Mouse (Mus musculus): ENCODE data around the gene Csmd2. TPM values are rescaled to one million over a fixed set of nuclear protein-coding genes. Genes with fewer than 3 reads are reported as not detected.

The Csmd2 gene
- polyA plus RNA-seq, 1 experiment from 2014 or later: 4.5 TPM

GRCm38 (mm10) chr4:128407084-128407845 lies 419.6 kb downstream of the Csmd2 start:
- Histone ChIP-seq H3K27ac (no peak overlapping the region), H3K9ac (no peak overlapping the region), H3K4me2 (no peak overlapping the region), H3K36me3 (ENCODE audit: poor library complexity, severe bottlenecking) (no peaks in the 10 kb centered on the region), H3K27me3 (no peaks in the 10 kb centered on the region), H3K9me3 (replicated peaks) (0 out of 2 replicates have a peak, but pooled peaks cover 4% of the 10 kb centered on the region), H3K4me3 (no peak overlapping the region), H3K4me1 (no peaks in the 10 kb centered on the region; the same call in 1 of the 2 replicates)
- no peak for ATAC-seq
- 53% methylated on average over 9 of the region's 9 CpGs for WGBS

DNA sequence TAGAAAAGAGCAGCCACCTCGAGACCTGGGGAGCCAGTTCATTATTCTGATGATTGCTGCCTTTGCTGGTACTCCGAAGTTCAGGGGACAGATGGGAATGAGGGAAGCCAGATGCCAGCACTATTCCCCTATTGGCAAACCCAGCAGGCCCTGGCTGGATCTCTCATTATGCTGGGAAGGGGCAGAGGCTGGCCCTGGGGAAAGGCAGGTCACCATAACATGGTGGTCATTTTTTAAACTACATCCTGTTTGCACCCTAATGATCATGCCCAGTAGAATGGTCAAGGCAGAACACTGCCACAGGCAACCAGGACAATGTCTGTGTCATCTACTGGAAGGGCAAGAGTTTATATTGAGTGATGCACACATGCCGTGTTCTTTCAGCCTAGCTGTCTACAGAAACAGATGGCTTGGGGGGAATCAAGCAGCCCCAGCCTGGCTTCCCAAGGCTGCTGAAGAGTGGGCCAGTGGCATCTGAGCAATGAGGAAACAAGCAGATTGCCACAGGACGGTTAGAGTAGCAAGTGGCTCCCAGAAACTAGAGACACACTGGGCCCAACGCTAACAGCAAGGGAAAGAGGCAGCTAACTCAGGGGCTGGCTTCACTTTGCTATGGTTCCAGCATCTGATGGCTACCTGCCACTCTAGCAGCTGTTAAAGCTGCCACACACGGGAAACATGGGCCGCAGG lies 424.4 kb downstream of the Csmd2 start:
- Histone ChIP-seq H3K27me3 (no peaks in the 10 kb centered on the region), H3K9ac (no peak overlapping the region), H3K4me2 (no peak overlapping the region), H3K9me3 (replicated peaks) (no peaks in the 10 kb centered on the region), H3K36me3 (ENCODE audit: poor library complexity, severe bottlenecking) (0 out of 2 replicates have a peak, but pooled peaks cover 3% of the 10 kb centered on the region), H3K4me1 (0 out of 2 replicates have a peak, but pooled peaks cover 4% of the 10 kb centered on the region), H3K27ac (peak overlapping the region; percentile 40; the same call in 1 of the 2 replicates), H3K4me3 (no peak overlapping the region)
- ATAC-seq: no peak
- 78% methylated on average over 7 of the region's 7 CpGs for WGBS

DNA sequence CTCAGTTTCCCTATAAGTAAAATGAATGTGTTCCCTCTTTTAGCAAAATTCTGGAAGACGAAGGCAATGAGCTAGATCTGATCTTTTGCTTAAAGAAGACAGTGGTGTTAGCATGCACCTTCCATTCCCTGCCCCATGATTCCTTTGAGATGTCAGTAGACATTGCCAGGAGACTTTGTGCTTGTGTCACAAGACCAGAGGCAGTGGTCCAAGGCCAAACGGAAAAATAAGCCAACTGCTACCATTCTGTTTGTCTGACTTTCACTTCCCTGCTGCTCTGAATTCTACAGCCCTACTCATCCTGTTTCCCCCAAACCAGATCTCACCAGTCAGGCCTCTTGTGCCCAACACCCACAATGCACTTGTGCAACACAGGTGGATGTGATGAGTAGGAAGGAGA lies 427.1 kb downstream of the Csmd2 start:
- Histone ChIP-seq H3K9me3 (replicated peaks) (no peaks in the 10 kb centered on the region), H3K36me3 (ENCODE audit: poor library complexity, severe bottlenecking) (0 out of 2 replicates have a peak, but pooled peaks cover 3% of the 10 kb centered on the region), H3K27ac (no peak overlapping the region), H3K27me3 (no peaks in the 10 kb centered on the region), H3K9ac (no peak overlapping the region), H3K4me2 (no peak overlapping the region), H3K4me3 (no peak overlapping the region), H3K4me1 (peaks cover 9% of the 10 kb centered on the region; the same call in 1 of the 2 replicates)
- WGBS: 91% methylated on average over 2 of the region's 2 CpGs
- no peak for ATAC-seq

- 0 out of 2 replicates have a peak overlapping the region, but pooled peaks have one; percentile 14 for H3K27ac ChIP-seq
- H3K36me3 ChIP-seq (ENCODE audit: poor library complexity, severe bottlenecking): 0 out of 2 replicates have a peak, but pooled peaks cover under 1% of the 10 kb centered on the region
- 50% methylated on average over 7 of the region's 7 CpGs for WGBS
- H3K4me2 ChIP-seq: no peak overlapping the region
- no peaks in the 10 kb centered on the region for H3K27me3 ChIP-seq
- H3K9ac ChIP-seq: no peak overlapping the region
- ATAC-seq: peak; percentile 85
- no peak overlapping the region for H3K4me3 ChIP-seq
- H3K9me3 ChIP-seq (replicated peaks): no peaks in the 10 kb centered on the region
- H3K4me1 ChIP-seq: peaks cover 45% of the 10 kb centered on the region
Observed at GRCm38 (mm10) chr4:128419988-128420617, 432.4 kb downstream of the Csmd2 start.

DNA sequence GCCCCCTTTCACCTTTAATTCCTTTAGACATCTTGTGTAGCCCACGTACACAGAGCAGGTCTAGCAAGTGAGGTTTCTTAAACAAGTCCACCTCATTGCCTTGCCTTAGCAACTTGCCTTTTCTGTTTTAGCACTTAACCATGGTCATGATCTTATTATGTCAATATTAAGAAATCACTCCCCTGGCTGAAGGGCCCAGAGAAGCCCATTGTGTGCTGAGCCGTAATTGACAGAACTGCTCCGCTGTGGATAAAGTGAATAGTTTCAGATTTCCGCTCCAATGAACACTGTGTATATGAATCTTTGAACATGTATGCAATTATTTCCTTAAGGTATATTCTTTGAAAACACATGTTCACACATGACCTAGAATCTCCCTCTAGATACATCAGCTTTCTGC lies 434.8 kb downstream of the Csmd2 start:
- no peak for ATAC-seq
- H3K9me3 ChIP-seq (replicated peaks): no peaks in the 10 kb centered on the region
- peaks cover 52% of the 10 kb centered on the region for H3K4me1 ChIP-seq
- WGBS: 14% methylated on average over 4 of the region's 4 CpGs
- no peak overlapping the region for H3K4me3 ChIP-seq
- no peaks in the 10 kb centered on the region for H3K27me3 ChIP-seq
- H3K4me2 ChIP-seq: no peak overlapping the region
- no peak overlapping the region for H3K9ac ChIP-seq
- no peak overlapping the region for H3K27ac ChIP-seq
- no peaks in the 10 kb centered on the region for H3K36me3 ChIP-seq (ENCODE audit: poor library complexity, severe bottlenecking)

DNA sequence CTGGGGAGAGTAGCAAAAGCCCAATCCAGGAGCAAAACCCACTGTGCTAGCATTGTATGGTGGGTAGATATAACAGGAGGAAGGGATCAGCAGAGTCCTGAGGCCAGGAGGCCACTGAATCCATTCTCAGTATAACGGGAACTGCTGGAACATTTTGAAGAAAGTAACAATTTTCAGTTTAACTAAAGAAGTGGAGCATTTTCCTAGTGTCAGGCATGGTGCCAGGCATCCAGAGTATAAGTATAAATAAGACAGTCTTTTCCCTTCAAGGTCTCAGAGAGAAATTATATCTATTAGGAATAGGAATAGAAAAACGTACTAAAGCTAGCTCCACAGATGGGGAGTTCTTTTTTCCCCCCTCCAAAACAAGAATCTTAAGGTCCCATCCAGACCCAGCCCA lies 437.7 kb downstream of the Csmd2 start:
- Histone ChIP-seq H3K36me3 (ENCODE audit: poor library complexity, severe bottlenecking) (no peaks in the 10 kb centered on the region), H3K27me3 (no peaks in the 10 kb centered on the region), H3K9me3 (replicated peaks) (no peaks in the 10 kb centered on the region), H3K4me1 (peaks cover 61% of the 10 kb centered on the region), H3K9ac (no peak overlapping the region), H3K4me3 (no peak overlapping the region), H3K27ac (no peak overlapping the region), H3K4me2 (no peak overlapping the region)
- no peak for ATAC-seq
- WGBS: 78% methylated on average over 2 of the region's 2 CpGs

DNA sequence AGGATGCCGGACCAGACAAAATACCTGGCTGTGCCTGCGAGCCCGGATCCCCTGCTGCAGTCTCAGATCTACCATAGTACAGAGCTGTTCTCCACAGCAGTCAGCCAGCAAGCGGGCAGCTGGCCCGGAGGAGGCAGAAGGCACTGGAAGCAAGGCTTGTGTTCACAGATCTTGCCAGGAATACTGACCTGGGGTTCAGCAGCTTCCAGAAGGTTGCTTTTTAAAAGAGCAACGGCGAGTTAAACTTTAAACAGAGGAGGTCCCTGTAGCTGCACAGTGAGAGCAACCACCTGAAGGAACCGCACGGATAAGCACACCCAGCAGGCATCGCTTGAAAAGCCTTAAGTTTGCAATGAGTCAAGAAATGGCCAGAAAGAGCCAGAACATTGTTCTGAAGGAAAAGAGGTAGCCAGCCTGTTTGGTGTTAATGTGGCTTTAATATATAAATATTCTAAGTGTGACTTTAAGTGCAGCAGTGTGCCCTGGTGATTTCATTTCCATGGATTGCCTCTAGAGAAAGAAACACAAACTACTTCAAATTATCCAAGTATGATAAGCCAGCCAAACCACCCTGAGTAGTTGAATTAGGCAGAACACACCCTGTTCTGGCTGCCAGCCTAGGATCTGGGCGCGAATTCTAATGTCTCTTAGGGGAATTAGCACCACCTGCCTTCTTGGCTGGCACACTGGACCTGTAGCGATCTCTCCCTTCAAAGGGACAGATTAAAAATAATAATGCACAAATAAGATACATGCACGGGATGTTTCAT lies 439.8 kb downstream of the Csmd2 start:
- WGBS: 82% methylated on average over 14 of the region's 14 CpGs

DNA sequence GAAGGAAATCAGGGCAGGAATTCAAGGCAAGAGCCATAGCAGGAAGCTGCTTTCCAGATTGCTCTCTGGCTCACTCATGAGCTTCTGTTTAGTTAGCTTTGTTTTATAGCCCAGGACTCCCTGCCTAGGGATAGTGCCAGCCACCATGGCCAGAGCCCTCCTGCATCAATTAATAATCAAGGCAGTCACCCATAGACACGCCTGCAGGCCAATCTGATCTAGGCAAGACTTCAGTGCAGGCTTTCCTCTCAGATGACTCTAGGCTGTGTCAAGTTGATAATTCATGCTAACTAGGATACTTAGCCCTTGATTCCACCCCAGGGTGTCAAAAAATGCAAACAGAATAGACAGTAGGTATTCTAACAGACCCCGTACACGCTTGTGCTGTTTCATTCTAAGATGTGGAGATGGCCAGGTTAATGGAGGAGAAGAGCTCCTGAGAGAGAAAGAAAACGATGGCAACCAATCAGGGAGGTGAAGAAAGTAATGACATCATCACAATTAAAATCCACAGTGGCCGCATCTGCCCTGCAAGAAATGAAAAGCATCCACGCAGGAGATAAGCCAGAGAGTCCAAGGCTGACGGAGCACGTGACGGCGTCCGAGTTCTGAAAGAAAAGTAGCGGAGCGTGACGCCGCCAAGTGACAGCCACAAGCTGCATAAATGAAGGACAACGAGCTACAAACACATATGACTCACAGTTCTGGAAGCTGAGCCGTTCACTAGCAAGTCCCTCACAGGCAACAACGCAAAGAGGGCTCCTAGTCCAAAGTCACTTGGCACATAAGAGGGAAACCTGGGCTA lies 440.8 kb downstream of the Csmd2 start:
- peak; percentile 53; the same call in 1 of the 2 replicates for ATAC-seq
- Histone ChIP-seq H3K27ac (peak overlapping the region; percentile 49), H3K36me3 (ENCODE audit: poor library complexity, severe bottlenecking) (no peaks in the 10 kb centered on the region)

More for the DNA sequence above, 439.8 kb downstream of the Csmd2 start:
- Histone ChIP-seq H3K9ac (no peak overlapping the region), H3K27ac (no peak overlapping the region), H3K9me3 (replicated peaks) (no peaks in the 10 kb centered on the region), H3K4me1 (peaks cover 43% of the 10 kb centered on the region), H3K27me3 (no peaks in the 10 kb centered on the region), H3K4me3 (no peak overlapping the region), H3K4me2 (no peak overlapping the region), H3K36me3 (ENCODE audit: poor library complexity, severe bottlenecking) (no peaks in the 10 kb centered on the region)
- ATAC-seq: no peak

GRCm38 (mm10) chr4:128429591-128429990 lies 441.9 kb downstream of the Csmd2 start:
- Histone ChIP-seq H3K9ac (no peak overlapping the region), H3K27me3 (no peaks in the 10 kb centered on the region), H3K36me3 (ENCODE audit: poor library complexity, severe bottlenecking) (no peaks in the 10 kb centered on the region), H3K27ac (no peak overlapping the region), H3K4me2 (no peak overlapping the region), H3K9me3 (replicated peaks) (no peaks in the 10 kb centered on the region), H3K4me1 (peaks cover 33% of the 10 kb centered on the region), H3K4me3 (no peak overlapping the region)
- no peak for ATAC-seq
- 91% methylated on average over 8 of the region's 8 CpGs for WGBS

More for the DNA sequence above, 440.8 kb downstream of the Csmd2 start:
- Histone ChIP-seq H3K9ac (no peak overlapping the region), H3K4me3 (no peak overlapping the region), H3K9me3 (replicated peaks) (no peaks in the 10 kb centered on the region), H3K4me1 (peaks cover 33% of the 10 kb centered on the region), H3K4me2 (peak overlapping the region; percentile 25), H3K27me3 (no peaks in the 10 kb centered on the region)
- WGBS: 26% methylated on average over 18 of the region's 18 CpGs

DNA sequence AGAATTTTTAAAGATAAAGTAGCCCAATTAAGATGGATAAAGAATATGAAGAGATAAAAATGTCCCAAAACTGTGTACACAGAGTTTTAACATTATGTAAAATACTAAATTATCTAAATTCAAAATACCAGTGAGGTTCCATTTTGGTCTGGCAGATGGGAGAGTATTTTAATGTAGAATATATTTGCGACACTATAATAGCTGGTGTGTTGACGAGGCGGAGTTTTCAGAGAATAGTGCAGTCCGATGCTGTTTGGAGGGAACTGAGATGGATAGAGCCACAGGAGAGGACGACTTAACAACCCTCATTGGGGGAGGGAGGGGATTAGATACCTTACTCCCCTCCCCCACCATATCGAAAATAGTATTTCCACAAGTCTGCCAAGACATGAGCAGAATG lies 452.9 kb downstream of the Csmd2 start:
- H3K4me2 ChIP-seq: no peak overlapping the region
- H3K4me3 ChIP-seq: no peak overlapping the region
- no peak for ATAC-seq
- WGBS: 80% methylated on average over 6 of the region's 6 CpGs
- H3K9me3 ChIP-seq (replicated peaks): no peaks in the 10 kb centered on the region
- H3K27me3 ChIP-seq: no peaks in the 10 kb centered on the region
- no peak overlapping the region for H3K27ac ChIP-seq
- H3K4me1 ChIP-seq: peaks cover 11% of the 10 kb centered on the region
- no peak overlapping the region for H3K9ac ChIP-seq
- H3K36me3 ChIP-seq (ENCODE audit: poor library complexity, severe bottlenecking): no peaks in the 10 kb centered on the region

DNA sequence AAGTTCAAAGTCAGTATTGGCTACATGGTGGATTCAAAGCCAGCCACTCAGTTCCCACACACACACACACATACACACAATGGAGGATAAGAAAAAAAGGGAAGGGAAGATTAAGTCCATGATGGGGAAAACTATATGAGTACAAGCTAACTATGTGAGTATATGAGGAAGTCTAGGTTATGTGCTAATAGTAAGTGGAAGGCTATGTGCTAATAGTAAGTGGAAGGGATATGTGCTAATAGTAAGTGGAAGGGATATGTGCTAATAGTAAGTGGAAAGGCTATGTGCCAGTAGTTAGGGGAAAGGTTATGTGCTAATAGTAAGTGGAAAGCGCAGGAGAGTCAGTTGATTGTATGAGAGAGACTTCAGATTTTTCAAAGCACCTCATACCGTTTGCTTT lies 453.6 kb downstream of the Csmd2 start:
- Histone ChIP-seq H3K4me2 (no peak overlapping the region), H3K9ac (no peak overlapping the region), H3K36me3 (ENCODE audit: poor library complexity, severe bottlenecking) (no peaks in the 10 kb centered on the region), H3K27ac (no peak overlapping the region), H3K4me1 (peaks cover 18% of the 10 kb centered on the region), H3K4me3 (no peak overlapping the region), H3K27me3 (no peaks in the 10 kb centered on the region), H3K9me3 (replicated peaks) (no peaks in the 10 kb centered on the region)
- ATAC-seq: no peak
- WGBS: 80% methylated on average over 2 of the region's 2 CpGs

All from forebrain, embryonic 13.5 days (tissue).